Mouse (Mus musculus): Measurements from ENCODE around the gene Osbpl10.

Gene Osbpl10

DNA sequence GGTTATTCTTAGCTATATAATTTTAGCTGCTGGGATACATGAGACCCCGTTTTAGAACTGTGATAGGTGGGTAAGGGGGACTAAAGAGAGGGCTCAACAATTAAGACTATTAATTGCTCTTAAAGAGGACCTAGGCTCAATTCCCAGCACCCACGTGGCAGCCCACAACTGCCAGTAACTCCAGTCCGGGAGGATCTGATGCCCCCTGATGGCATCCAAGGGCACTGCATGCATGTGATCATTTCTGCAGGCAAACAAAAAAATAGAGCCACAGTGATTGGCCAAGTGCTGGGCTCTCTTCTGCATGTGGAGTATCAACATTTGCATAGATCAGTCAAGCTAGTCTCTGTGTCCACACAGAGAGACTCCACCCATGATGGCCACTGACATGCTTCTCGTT is 96.8 kb downstream of the Osbpl10 start:
- DNase-seq (ENCODE audit: low spot score in 2 of 2) = no peak

DNA sequence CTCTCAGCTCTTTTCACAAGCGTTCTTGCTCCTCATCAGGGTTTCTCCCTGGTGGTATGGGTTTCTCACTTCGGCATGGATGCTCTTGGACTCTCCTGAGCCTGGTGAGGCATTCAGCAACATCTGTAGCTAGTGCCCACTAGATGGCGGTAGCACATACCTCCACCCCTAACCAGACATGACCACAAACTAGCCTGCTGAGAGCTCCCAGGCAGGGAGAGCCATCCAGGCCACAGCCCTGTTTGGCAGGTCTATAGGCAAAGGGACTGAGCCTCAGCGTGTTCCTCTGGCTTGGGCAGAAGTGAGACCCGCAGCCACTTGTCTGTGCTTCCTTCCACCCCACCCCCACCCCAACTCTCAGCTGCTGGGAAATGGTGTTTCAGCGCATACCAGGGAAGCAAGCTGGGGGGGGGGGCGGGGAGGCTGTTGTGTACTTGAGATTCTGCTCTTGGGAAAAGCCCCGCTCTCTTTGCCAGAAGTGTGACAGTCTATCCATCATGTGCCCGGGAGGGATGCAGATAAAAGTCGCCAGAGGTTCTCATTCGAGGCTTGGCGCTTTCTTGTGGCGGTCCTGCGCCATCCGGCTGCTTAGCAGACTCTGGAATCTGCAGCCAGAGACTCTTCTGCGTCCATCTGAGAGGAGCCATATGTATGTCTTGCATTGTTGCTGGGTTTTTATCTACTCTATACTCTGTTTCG is 110.1 kb downstream of the Osbpl10 start:
- DNase-seq (ENCODE audit: low spot score in 2 of 2) = peak in 1 of 2 experiments; percentile 65

DNA sequence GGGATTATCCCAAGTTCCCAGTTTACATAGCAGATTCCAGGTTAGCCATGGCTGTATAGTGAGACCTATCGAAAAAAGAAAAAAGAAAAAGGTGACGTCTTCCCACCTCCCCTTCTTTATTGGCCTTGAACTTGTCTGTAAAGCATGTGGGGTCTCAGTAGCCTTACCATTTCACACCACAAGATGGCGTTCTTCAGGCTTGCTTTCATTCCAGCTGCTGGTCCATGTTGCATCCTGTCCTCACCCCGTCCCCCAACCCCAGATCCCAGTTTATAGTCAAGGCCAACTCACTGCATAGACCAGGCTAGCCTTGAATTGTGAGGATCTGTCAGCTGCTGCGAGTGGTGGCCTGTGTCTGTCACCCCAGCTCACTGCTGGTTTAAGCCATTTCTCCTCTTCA is 111.3 kb downstream of the Osbpl10 start:
- DNase-seq (ENCODE audit: low spot score in 2 of 2) = no peak

DNA sequence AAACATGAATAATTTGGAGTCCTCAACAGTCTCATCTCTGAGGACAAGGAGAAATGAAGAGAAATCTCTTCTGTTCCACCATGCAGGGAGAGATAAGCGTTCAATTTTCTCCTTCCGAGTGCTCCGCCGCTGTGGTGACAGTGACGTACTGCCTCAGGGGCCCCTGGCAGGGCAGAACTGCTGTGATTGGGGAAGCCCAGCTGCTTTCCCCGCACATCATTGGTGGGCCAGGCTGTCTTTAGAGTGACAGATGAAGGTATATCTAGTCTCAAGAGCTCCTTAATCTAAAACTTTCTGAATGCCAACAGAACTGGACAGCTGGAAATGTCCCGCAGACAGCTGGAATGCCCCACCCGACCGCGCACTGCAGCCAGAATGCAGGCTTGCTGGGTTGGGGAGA is 118.1 kb downstream of the Osbpl10 start:
- DNase-seq (ENCODE audit: low spot score in 2 of 2) = no peak

DNA sequence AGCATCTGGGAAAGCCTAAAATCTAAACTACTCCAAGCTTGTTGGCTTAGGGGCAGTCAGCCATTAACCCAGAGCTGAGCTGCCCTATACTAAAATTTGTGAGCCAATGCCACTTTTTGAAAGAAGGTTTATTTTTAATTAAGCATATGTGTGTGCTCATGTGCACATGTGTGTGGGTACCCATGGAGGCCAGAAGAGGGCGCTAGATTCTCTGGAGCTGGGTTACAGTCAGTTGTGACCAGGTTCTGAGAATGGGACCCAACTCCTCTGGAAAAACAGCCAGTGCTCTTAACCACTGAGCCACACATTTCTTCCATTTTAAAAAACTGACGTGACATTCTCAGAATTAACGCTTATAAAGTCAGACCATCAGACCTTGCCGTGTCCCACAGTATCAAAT is 119.0 kb downstream of the Osbpl10 start:
- DNase-seq (ENCODE audit: low spot score in 2 of 2) = no peak

DNA sequence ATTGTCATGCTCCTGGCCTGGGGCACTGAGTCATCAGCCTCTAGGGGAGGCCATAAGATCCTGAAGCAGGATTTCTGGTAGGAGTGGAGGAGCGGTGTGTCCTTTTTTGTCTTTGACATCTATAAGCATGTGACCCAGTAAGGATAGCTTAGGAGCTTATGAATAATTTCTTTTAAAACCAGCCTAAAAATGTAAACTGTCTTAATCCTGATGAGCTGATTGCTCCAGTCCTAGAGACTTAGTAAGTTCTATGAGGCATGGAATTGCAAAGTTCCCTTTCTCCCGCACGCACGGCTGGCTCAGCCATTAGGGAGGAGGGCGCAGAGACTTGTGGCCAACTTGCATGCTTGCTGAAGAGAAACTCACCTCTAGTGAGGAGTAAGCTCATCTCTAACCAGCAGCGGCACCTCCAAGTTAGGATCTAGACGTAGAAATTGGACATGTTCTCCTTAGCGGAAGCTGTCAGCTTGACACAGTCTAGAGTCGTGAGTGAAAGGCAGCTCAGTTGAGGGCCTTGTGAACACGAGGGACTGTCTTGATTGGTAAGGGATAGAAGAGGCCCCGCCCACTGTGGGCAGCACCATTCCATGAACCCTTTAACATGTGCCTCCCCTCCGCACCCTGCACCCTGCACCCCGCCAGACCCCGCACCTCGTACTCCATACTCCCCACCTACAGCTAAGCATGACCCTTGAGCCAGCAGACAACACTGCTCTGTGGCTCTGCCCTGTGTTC is 122.0 kb downstream of the Osbpl10 start:
- DNase-seq (ENCODE audit: low spot score in 2 of 2) = no peak

DNA sequence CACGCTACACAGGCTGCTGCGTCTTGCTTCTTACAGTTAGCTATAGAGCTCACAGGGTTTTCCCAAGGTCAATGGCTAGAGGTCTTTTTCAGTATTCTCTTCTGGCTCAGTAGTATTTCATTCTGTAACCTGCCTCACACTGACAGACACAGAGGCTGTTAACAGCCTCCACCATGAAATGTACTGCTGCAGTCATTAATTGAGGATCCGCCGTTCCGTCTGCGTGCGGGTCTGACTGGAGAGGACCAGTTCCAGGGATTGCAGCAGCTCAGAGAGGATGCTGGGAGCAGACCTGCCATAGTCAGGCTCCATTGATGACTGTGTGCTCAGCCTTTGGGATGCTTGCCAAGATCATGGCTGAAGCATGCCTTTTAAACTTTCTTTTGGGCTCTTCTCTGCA is 129.1 kb downstream of the Osbpl10 start:
- DNase-seq (ENCODE audit: low spot score in 2 of 2) = no peak

DNA sequence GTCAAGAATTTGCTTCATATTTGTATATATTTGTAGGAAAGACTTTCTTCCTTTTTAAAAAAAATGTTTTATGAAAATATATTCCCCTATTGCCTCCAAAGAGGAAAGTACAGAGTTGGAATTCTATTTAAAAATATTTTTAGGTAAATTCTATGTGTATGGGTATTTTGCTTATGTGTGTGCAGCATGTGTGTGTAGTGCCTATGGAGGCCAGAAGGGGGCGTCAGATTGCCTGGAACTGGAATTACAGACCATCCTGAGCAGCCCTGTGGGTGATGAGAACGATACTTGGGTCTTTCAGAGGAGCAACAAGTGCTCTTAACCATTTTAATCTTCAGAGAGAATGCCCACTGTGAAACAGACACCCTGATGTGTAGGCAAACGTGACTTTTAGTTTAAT is 132.3 kb downstream of the Osbpl10 start:
- no peak for DNase-seq (ENCODE audit: low spot score in 2 of 2)

DNA sequence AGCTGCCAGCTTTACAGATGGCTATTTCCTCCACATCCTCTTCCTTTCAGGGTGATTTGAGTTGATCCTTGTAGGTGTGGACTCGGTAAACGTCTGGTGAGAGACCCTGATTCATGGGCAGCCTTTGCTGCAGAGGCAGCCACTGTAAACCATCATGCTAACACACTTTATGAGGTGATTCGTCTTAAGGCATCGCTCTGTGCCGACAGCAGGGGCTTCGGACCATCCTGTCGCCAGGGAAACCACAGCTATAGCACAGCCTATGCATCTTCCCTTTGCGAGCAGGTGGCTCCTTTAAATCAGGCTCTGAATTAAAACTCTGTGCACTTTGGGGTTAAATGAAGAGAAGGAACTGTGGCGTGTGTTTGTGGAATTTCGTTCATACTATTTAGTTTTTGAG is 138.9 kb downstream of the Osbpl10 start:
- no peak for DNase-seq (ENCODE audit: low spot score in 2 of 2)

DNA sequence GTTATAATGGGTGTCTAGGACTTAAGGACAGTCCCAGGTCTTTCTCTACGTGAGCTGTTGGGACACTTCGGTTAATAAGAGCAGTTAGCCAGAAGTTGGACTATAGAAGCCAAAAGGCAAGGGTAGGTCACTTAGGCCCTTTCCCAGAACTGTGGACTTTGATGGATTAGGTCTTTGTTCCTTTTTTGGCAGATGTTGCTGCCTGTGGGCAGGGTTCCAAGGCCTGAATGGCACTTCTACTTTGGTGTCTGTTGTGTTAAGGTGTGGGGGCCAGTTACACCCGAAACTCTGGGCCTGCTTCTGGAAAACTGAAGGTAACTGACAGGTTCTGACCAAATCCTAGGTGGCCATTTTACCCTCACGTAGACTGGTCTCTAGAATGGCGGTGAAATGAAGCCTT is 141.9 kb downstream of the Osbpl10 start:
- DNase-seq (ENCODE audit: low spot score in 2 of 2) = no peak

DNA sequence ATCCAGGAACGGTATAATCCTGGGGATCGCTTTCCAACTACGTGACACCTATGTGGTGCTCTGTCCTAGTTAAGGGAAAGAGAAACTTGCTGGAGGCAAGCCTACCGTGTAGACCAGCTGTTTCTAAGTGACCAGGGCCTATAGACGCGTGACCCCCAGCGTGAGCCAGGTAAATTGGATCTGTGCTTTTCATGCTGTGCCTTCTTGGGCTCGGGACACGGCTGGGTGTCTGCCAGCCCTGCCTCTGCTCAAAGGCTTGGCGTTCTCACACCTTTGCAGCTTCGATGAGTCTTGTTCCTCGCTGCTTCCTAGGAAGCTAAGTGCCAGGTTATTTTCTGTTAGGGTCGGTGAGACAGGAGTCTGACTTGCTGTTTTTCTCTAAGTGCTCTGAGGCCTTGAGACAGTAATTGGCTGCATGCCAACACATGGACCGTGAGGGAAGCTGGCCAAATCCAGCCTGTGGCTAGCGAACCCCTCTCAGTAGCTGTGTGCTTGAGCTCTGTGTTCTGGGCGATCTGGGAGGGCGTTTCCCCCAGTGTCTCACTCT is 142.4 kb downstream of the Osbpl10 start:
- peak in 1 of 2 experiments; percentile 11 for DNase-seq (ENCODE audit: low spot score in 2 of 2)

DNA sequence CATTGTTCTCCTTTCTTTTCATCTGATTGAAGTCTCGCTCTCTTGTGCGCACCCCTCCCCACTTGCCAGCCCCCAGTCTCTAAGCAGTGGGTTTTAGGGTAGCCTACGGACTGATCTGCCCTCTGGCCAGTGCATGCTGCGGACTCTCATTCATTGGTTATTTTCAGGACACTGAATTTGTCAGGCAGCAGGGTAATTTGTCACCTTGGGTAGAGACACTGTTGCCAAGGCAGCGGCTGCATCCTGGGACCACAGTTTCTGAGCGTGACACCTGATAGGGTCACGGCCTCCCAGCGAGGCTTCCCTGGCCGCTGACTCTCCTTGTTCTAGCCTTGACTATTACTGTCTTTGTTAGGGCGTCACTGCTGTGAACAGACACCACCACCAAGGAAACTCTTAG is 149.0 kb downstream of the Osbpl10 start:
- no peak for DNase-seq (ENCODE audit: low spot score in 2 of 2)

DNA sequence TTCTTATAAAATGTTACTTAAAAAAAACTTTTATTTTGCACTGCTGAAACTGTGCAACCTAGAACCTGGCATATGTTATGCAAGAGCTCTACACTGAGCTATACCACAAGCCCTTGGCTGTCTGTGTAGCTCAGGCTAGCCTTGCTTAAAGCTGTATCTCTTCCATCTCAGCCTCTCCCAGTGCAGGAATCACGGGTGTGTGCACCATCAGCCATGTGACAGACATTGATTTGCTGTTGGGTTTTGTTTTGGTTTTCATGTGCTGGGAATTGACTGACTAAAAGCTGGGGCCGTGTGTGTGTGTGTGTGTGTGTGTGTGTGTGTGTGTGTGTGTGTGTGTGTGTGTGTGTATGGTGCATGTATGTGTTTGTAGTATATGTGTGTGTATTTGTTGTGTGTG is 155.6 kb downstream of the Osbpl10 start:
- no peak for DNase-seq (ENCODE audit: low spot score in 2 of 2)

DNA sequence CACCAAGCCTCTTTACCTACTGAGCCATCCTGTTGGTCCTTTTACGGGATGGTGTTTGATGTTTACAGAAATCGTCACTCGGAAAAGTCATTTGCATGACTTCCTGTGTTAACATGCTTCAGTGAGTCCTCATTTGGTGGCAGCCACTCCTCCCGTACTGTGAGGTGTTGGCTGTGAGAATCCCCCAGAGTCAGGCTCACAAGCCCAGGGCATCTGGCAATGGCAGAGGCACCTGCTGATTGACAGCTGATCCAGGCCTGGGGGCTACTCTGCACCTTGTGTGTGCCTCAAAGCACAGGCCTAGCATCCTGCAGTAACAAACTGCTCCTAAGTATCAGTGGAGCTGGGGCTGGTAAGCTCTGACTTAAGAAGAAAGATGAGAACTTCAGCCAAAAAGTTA is 156.4 kb downstream of the Osbpl10 start:
- no peak for DNase-seq (ENCODE audit: low spot score in 2 of 2)

DNA sequence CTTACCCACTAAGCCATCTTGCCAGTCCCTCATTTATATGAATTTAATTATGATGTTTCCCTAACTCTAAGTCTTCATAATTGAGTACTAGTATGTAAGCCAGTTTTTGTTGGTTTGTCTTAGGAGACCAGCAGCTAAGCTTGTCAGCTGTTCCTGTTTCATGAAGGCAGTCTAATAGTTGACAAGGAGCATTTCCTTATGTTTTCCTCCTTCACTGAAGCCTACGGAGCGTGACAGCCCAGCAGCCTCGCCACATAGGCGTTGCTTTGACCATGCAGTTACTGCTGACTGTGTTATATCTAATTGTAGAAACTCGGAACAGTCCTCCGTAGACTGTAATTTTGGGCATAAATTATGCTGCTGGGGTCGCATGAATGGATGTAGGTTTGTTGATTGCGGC is 157.0 kb downstream of the Osbpl10 start:
- no peak for DNase-seq (ENCODE audit: low spot score in 2 of 2)

DNA sequence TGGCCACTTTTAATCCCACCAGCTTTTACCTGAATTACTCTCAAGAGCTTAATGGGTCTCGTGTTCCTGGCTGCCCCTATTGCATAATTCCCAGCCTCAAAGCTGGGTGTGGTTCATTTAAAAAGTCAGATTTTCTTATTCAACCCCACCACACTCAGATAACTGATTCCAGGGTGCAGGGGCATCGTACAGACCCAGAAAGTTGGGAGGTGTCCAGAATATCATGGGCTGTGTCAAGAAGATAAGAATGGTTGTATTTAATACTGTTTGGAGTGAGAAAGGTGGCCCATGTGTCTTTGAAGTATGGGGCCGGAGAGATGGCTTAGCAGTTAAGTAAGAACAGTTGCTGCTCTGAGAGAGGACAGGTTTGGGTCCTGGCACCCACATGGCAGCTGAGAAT is 159.5 kb downstream of the Osbpl10 start:
- DNase-seq (ENCODE audit: low spot score in 2 of 2) = no peak

DNA sequence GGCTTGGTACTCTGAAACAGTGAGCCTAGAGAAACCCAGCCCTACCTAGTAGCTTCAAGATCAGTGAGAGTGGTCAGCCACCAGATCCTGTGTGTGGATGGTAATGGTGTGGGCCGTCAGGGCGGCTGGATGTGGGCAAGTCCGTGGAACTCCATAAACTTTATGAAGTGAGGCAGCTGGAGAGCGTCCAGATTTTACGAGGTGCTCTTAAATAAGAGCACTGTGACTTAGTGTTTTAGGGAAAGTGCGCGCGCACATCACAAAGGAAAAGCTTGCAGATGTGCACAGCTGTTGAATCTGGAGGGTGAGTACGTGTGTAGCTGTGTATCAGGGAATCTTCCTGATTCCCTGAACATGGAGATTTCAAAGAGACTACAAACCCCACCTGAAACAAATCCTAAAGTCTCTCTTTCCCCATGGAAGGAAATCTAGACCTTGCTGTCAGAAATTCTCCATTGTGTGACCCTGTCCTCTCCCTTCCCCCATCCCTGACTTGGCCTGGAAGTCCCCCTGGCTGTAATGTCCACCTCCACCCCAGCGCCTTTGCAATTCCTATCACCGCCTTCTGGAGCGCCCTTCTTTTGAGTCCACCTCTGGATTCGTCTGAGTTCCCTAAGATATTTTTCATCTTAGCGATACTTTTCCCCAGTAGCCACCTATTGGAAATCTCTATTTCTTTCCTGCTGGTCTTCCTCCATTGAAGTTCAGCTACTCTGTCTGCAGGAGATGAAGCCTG is 161.4 kb downstream of the Osbpl10 start:
- DNase-seq (ENCODE audit: low spot score in 2 of 2) = no peak

DNA sequence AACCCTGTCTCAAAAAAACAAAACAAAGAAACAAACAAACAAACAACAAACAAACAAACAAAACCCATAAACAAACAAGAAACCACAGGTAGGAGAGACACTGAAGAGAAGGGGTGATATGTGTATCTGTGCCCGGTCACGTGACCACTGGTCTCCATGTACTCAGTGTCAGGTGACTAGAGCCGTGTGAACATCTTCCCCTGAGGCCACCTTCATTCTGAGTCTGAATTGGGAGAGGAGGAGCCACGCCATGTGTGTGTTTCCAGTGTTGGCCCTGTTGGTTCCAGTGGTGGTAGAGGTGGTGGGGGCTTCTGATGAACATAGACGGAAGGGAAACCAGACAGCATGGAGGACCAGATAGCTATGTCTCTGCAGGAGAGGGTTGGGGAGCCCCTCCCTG is 168.8 kb downstream of the Osbpl10 start:
- DNase-seq (ENCODE audit: low spot score in 2 of 2) = no peak

DNA sequence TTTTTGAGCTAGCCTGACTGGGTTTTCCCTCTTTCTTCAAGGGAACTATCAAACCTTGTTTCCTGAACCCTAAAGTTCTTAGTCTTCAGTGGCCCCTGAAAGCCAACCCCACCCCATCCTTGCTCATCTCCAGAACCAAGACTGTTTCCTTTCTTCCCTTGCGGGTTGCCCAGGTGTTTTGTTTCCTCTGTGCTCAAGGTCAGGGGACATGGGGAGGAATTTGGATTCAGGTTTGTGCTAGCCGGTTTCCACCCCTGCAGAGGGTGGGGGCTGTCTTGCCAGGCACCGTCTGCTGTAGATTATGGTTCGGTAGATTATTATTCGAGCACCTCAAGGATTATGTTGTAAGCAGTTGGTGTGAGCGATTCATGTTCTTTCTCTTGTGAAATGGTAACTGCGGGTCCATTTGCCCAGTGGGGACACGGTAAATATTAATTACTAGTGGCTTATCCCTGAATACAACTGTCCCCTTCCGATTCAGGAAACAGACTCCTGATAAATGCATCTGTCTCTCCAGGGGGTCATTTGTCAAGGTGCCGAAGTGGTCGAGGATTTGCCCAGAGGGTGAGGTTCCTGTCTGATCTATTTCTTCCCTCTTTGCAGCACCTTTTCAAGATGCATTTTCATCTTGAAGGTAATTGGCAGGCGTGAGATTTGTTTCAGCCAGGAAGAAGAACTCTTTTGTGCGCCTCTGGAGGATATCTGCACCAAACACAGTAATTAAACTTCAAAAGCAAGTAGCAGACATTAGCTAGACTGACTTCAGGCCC is 169.4 kb downstream of the Osbpl10 start:
- no peak for DNase-seq (ENCODE audit: low spot score in 2 of 2)

DNA sequence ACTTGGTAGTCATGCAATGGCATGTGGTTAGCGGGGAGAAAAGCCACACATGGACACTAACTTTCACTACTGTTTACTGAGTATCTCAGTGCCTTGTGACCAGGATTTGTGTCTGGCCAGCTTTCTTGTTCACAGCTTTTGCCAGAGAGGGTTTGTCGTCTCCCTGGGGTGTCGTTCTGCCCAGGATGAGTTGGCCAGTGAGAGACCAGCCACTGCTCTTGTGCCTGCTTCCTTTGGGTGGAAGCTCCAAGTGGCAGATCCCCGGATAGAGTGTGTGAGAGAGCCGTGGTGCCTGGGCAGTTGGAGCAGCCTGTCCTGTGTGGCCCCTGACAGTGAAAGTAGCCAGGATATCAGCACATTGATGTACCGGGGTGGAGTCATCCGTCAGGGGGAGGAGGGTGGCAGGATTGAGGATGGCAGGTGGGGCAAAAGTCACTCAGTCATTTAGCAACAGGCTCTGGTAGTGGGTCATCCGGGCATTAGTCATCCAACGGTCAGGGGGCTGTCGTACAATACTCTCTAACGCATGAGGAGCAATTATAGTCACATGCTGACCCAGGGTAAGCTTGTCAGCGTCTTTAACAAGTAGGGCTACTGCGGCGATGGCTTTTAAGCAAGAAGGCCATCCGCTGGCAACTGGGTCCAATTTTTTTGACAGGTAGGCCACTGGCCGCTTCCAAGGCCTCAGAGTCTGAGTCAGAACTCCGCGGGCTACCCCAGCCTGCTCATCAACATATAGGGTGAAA is 170.8 kb downstream of the Osbpl10 start:
- no peak for DNase-seq (ENCODE audit: low spot score in 2 of 2)

DNA sequence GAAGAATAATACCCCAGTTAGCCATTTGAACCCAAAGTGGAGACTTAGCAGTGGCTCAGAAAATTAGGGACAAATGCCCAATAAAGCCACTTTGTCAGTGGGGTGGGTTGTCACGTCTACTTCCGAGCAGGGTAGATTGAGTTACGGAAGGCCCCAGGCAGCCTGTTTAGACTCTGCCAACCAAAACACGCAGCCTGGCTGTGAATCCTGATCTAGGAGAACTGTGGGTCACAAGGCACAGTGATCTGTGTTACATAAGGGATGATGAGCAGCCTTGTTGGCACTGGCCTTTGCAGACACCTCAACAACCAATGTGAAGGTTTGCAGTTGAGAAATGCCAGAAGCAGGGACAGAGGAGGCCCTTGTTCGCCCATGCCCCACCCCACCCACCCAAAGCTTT is 183.2 kb downstream of the Osbpl10 start:
- DNase-seq (ENCODE audit: low spot score in 2 of 2) = peak in 1 of 2 experiments; percentile 32
